Mouse (Mus musculus) ES-Bruce4 (cell line): ENCODE data around the gene Gpr6. TPM values are rescaled to one million over a fixed set of nuclear protein-coding genes. Genes with fewer than 3 reads are reported as not detected.

Experiments used
- H3K27ac ChIP-seq: 2 replicates; pipeline ENCODE4 v1.5.1; 2012; ENCODE audit warnings: low read length, inconsistent platforms; ENCODE audit not compliant: insufficient read depth
- H3K27me3 ChIP-seq: 2 replicates; pipeline ENCODE4 v1.6.1; 2012; ENCODE audit warnings: mild to moderate bottlenecking, low read length, inconsistent platforms; ENCODE audit not compliant: control insufficient read depth, poor library complexity, insufficient read depth, severe bottlenecking
- H3K36me3 ChIP-seq: 2 replicates; pipeline ENCODE4 v1.6.1; 2012; ENCODE audit warnings: inconsistent platforms, mild to moderate bottlenecking, low read length, moderate library complexity; ENCODE audit not compliant: control insufficient read depth, poor library complexity, insufficient read depth, severe bottlenecking
- H3K4me1 ChIP-seq: one replicate; pipeline ENCODE4 v1.8.1; 2011; ENCODE audit warnings: low read length; ENCODE audit not compliant: control insufficient read depth, insufficient read depth
- H3K4me3 ChIP-seq: 2 replicates; pipeline ENCODE4 v1.5.1; 2011; ENCODE audit warnings: low read depth, mild to moderate bottlenecking, low read length
- H3K9ac ChIP-seq: 2 replicates; pipeline ENCODE4 v1.6.1; 2012; ENCODE audit warnings: low read depth, mild to moderate bottlenecking, inconsistent platforms; ENCODE audit not compliant: poor library complexity, severe bottlenecking
- H3K9me3 ChIP-seq: replicated peaks from 2 replicates; pipeline ENCODE4 v1.6.1; 2012; ENCODE audit warnings: mild to moderate bottlenecking, low read length, inconsistent platforms; ENCODE audit not compliant: control insufficient read depth, poor library complexity, insufficient read depth, severe bottlenecking
- CTCF ChIP-seq: IDR thresholded peaks from one replicate; pipeline ENCODE4 v1.8.1; 2011; ENCODE audit warnings: low read depth, low read length
- EP300 ChIP-seq: IDR thresholded peaks from 2 replicates; pipeline ENCODE4 v1.6.1; 2011; ENCODE audit warnings: low read depth, low read length; ENCODE audit not compliant: insufficient read depth
- POLR2A ChIP-seq: IDR thresholded peaks from one replicate; pipeline ENCODE4 v1.8.1; 2011; ENCODE audit warnings: low read length; ENCODE audit not compliant: insufficient read depth
- polyA plus RNA-seq: library from polyadenylated mRNA; stranded (reverse); fragments of >200 nt; gene quantifications from 2 replicates; pipeline ENCODE4 v1.2.4, GENCODE M21; 2011; ENCODE audit warnings: low read depth; ENCODE audit not compliant: missing spikeins, insufficient read depth, insufficient read length

Gene Gpr6
- polyA plus RNA-seq, 1 experiment = not detected

GRCm38 (mm10) chr10:41022226-41022625 is 49.9 kb downstream of the Gpr6 start:
- Histone ChIP-seq H3K4me1 (no peaks in the 10 kb centered on the region), H3K4me3 (no peak overlapping the region), H3K27me3 (no peaks in the 10 kb centered on the region), H3K36me3 (no peaks in the 10 kb centered on the region), H3K9ac (no peak overlapping the region), H3K27ac (no peak overlapping the region), H3K9me3 (peaks cover 5% of the 10 kb centered on the region)
- no peak for TF ChIP-seq EP300
- TF ChIP-seq POLR2A = no peak
- no peak for TF ChIP-seq CTCF

Other genes starting within 250 kb of the Gpr6 start
- 47.4 and 49.8 TPM in 2 replicates for gene Cdc40, start 189.0 kb downstream of the Gpr6 start, polyA plus RNA-seq
- gene Wasf1, start 188.8 kb downstream of the Gpr6 start, polyA plus RNA-seq = 47.3 and 52.0 TPM in 2 replicates
- 22.0 and 23.6 TPM in 2 replicates for gene Fig4, start 231.0 kb upstream of the Gpr6 start, polyA plus RNA-seq
- gene Ak9, start 231.7 kb upstream of the Gpr6 start, polyA plus RNA-seq = 0.09 TPM in 1 of 2 replicates, not detected in the other